Mouse (Mus musculus) intestine, postnatal 0 days (tissue): ENCODE data around the gene Rhof. TPM values are rescaled to one million over a fixed set of nuclear protein-coding genes. Genes with fewer than 3 reads are reported as not detected.

Experiments used
- ATAC-seq: fragments of 200-750 bp; cut with Nextera tagmentation; 2 replicates; pipeline ENCODE4 v1.8.0; 2017; ENCODE audit warnings: mild to moderate bottlenecking, moderate TSS enrichment, moderate library complexity
- H3K27ac ChIP-seq: fragments of 300-500 bp; sonication (generic); 2 replicates; pipeline ENCODE4 v1.5.1; 2014; ENCODE audit warnings: mild to moderate bottlenecking, low read depth, low read length, moderate library complexity
- H3K27me3 ChIP-seq: fragments of 300-500 bp; sonication (generic); replicated peaks from 2 replicates; pipeline ENCODE4 v1.6.1; 2014; ENCODE audit warnings: low read length, mixed read lengths; ENCODE audit not compliant: control insufficient read depth, insufficient read depth
- H3K36me3 ChIP-seq: fragments of 300-500 bp; sonication (generic); 2 replicates; pipeline ENCODE4 v1.6.1; 2014; ENCODE audit warnings: mild to moderate bottlenecking, moderate library complexity; ENCODE audit not compliant: control insufficient read depth, insufficient read depth
- H3K4me1 ChIP-seq: fragments of 300-500 bp; sonication (generic); replicated peaks from 2 replicates; pipeline ENCODE4 v1.6.1; 2014; ENCODE audit warnings: antibody characterized with exemption, low read length, mixed read lengths; ENCODE audit not compliant: control insufficient read depth, insufficient read depth
- H3K4me2 ChIP-seq: fragments of 300-500 bp; sonication (generic); replicated peaks from 2 replicates; pipeline ENCODE4 v1.6.1; 2014; ENCODE audit warnings: low read depth, mild to moderate bottlenecking, moderate library complexity
- H3K4me3 ChIP-seq: fragments of 300-500 bp; sonication (generic); 2 replicates; pipeline ENCODE4 v1.5.1; 2014; ENCODE audit warnings: low read depth, low read length
- H3K9ac ChIP-seq: fragments of 300-500 bp; sonication (generic); 2 replicates; pipeline ENCODE4 v1.6.1; 2014; ENCODE audit warnings: mild to moderate bottlenecking, low read depth, low read length
- H3K9me3 ChIP-seq: fragments of 300-500 bp; sonication (generic); 2 replicates; pipeline ENCODE4 v1.6.1; 2016; ENCODE audit warnings: mixed run types; ENCODE audit not compliant: control insufficient read depth
- CTCF ChIP-seq: sonication (generic); IDR thresholded peaks from 2 replicates; pipeline ENCODE4 v1.5.1; 2016; ENCODE audit warnings: low read depth, mild to moderate bottlenecking, control low read depth, antibody characterized with exemption, moderate library complexity
- WGBS: fragments of 180-500 bp; shearing (Covaris S2); extraction: QIAGEN DNeasy Blood & Tissue Kit; methylation state at CpG from one replicate; pipeline ENCODE4 v1.1.7; 2014; 5-methylcytosine and 5-hydroxymethylcytosine counted together
- polyA plus RNA-seq: library from polyadenylated mRNA; unstranded; fragments of >200 nt; fragmentation: Nextera tagmentation; extraction: Ambion mirVana; gene quantifications from 2 replicates; pipeline ENCODE4 v1.2.1, GENCODE M21; 2015

Rhof gene
- polyA plus RNA-seq, 1 experiment from 2014 or later, result 17.0 TPM

DNA sequence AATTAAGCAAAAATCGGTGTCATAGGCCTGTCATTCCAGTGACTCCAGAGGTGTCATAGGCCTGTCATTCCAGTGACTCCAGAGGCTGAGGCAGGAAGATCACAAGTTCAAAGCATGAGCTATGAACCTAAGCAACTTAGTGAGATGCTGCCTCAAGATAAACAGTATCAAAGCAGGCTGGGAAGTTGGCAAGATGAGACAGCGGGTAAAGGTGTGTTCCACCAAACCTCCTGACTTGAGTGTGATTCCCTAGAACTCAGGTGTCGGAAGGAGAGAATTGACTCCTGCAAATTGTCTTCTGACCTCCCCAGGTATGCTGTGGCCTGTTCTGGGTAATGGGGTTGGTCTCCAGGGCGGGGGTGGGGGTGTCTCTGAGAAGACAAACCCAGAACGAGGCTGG lies 36.8 kb upstream of the Rhof start, which contains the start of gene Psmd9:
Gene Psmd9 (plus strand): TSS at position 130 of the 400 bp plus-strand sequence.
- Histone ChIP-seq H3K27ac (no peak within 1 kb of the TSS), H3K4me3 (no peak within 1 kb of the TSS), H3K4me2 (no peak within 1 kb of the TSS), H3K9ac (no peak within 1 kb of the TSS), H3K27me3 (no peaks in the 10 kb centered on the region), H3K4me1 (no peaks in the 10 kb centered on the region), H3K9me3 (no peaks in the 10 kb centered on the region), H3K36me3 (peaks cover 20% of the 10 kb centered on the region)
- no peak for TF ChIP-seq CTCF
- no peak for ATAC-seq
- WGBS, result 81% methylated on average over 5 of the region's 5 CpGs

DNA sequence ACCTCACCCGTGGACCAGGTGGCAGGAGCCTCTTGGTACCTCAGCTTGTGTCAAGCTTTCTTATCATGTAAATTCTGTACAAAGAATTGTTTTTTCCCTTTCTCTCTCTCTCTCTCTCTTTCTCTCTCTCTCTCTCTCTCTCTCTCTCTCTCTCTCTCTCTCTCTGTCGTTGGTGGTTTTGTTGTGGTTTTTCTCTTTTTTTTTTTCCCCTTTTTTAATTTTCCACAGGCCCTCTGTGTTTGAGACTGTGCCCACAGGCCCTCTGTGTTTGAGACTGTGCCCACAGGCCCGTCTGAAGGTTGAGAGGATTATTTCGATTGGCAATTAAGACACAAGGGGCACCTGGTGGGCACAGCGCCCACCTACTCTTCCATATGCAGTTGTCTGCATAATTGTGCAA lies 35.1 kb upstream of the Rhof start:
- H3K9ac ChIP-seq, result no peak overlapping the region
- H3K27me3 ChIP-seq, result no peaks in the 10 kb centered on the region
- no peak for ATAC-seq
- peaks cover 36% of the 10 kb centered on the region for H3K36me3 ChIP-seq
- 74% methylated on average over 5 of the region's 5 CpGs for WGBS
- TF ChIP-seq CTCF, result no peak
- H3K4me1 ChIP-seq, result no peaks in the 10 kb centered on the region
- H3K9me3 ChIP-seq, result no peaks in the 10 kb centered on the region
- H3K4me3 ChIP-seq, result no peak overlapping the region
- H3K27ac ChIP-seq, result no peak overlapping the region
- H3K4me2 ChIP-seq, result no peak overlapping the region

DNA sequence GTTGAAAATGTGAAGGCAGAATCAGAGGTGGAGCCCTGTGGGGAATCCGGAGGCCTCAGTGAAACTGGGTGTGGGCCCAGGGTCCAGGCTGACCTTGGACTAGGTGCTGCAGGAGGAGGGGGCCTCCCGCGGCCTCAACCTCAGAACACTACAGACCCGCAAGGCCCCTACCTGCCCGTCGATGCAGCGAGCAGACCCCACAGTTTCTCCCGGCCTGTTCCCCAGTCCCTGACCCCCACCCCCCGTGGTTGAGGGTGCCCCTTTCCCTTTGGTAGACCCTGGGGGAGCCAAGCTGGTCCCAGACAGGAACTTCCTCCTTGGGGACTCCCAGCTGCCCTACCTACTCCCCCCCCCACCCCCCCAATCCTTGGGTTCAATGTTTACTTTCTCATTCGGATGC lies 33.9 kb upstream of the Rhof start:
- no peak for TF ChIP-seq CTCF
- H3K4me2 ChIP-seq, result no peak overlapping the region
- no peaks in the 10 kb centered on the region for H3K27me3 ChIP-seq
- WGBS, result 69% methylated on average over 10 of the region's 10 CpGs
- no peak for ATAC-seq
- no peaks in the 10 kb centered on the region for H3K4me1 ChIP-seq
- no peak overlapping the region for H3K4me3 ChIP-seq
- H3K9ac ChIP-seq, result no peak overlapping the region
- H3K36me3 ChIP-seq, result peaks cover 47% of the 10 kb centered on the region
- H3K27ac ChIP-seq, result no peak overlapping the region
- H3K9me3 ChIP-seq, result no peaks in the 10 kb centered on the region

DNA sequence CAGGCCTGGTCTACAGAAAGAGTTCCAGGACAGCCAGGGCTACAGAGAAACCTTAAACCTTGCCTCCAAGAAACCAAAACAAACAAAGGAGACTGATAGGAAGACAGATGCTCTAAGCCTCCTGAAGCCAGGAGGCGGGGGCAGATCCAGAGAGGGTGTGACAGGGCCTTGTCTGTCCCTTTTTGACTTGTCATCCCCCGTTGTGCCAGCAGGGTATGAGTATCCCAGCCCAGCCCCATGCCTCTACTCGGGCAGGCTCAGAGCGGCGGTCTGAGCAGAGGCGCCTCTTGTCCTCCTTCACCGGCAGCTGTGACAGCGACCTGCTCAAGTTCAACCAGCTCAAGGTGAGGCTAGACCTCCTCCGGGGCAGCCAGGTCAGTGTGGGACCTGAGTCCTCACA lies 30.4 kb upstream of the Rhof start:
- no peak overlapping the region for H3K27ac ChIP-seq
- WGBS, result 83% methylated on average over 9 of the region's 9 CpGs
- ATAC-seq, result peak; percentile 20; the same call in 1 of the 2 replicates

DNA sequence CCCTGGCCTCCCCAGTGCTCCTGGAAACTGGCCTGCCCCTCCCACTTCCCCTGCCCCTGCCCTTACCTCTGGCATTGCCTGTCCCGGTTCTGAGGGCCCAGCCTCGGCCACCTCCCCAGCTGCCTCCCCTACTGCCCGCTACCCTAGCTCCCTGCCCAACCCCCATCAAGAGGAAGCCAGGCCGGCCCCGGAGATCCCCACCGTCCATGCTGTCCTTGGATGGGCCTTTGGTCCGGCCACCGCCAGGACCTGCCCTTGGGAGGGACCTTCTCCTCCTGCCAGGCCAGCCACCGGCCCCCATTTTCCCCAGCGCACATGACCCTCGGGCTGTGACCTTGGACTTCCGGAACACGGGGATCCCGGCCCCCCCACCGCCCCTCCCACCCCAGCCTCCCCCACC lies 27.8 kb upstream of the Rhof start:
- Histone ChIP-seq H3K4me1 (no peaks in the 10 kb centered on the region), H3K4me3 (no peak overlapping the region), H3K9ac (no peak overlapping the region), H3K9me3 (no peaks in the 10 kb centered on the region), H3K36me3 (peaks cover 82% of the 10 kb centered on the region), H3K27ac (no peak overlapping the region), H3K27me3 (no peaks in the 10 kb centered on the region), H3K4me2 (no peak overlapping the region)
- 88% methylated on average over 15 of the region's 15 CpGs for WGBS
- no peak for TF ChIP-seq CTCF
- ATAC-seq, result no peak

More for the DNA sequence above, 30.4 kb upstream of the Rhof start:
- no peaks in the 10 kb centered on the region for H3K4me1 ChIP-seq
- H3K27me3 ChIP-seq, result no peaks in the 10 kb centered on the region
- H3K4me2 ChIP-seq, result no peak overlapping the region
- H3K9ac ChIP-seq, result no peak overlapping the region
- H3K36me3 ChIP-seq, result peaks cover 82% of the 10 kb centered on the region
- H3K9me3 ChIP-seq, result no peaks in the 10 kb centered on the region
- no peak for TF ChIP-seq CTCF
- no peak overlapping the region for H3K4me3 ChIP-seq

DNA sequence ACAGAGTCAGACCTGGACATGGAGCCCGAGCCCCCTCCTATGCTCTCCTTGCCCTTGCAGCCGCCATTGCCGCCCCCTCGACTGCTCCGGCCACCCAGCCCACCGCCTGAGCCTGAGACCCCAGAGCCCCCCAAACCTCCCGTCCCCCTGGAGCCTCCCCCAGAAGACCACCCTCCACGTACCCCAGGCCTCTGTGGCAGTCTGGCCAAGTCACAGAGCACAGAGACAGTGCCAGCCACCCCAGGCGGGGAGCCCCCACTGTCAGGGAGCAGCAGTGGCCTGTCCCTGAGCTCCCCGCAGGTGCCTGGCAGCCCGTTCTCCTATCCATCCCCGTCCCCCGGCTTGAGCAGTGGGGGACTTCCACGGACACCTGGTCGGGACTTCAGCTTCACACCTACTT lies 27.4 kb upstream of the Rhof start:
- Histone ChIP-seq H3K4me3 (no peak overlapping the region), H3K4me1 (no peaks in the 10 kb centered on the region), H3K9me3 (no peaks in the 10 kb centered on the region), H3K27ac (no peak overlapping the region), H3K36me3 (peaks cover 82% of the 10 kb centered on the region), H3K27me3 (no peaks in the 10 kb centered on the region), H3K4me2 (no peak overlapping the region), H3K9ac (no peak overlapping the region)
- no peak for ATAC-seq
- no peak for TF ChIP-seq CTCF
- 92% methylated on average over 12 of the region's 15 CpGs for WGBS

DNA sequence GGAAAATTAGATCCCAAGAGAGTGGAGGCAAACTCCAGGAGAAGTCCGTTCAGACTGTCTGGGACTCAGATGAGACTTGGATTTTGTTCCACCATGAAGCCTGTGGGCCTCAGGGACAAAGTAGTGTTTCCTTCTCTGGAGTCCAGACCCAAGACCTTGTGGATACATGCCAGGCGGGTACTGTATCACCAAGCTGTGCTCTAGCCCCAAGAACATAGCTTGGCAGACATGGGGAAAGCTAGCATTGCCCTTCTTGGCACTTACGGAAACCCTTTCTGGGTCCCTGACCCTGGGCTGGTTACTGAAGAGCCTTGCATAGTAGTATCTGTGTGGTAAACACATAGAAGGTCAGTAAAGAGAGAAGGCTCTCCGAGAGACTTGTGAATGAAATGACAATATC lies 27.0 kb upstream of the Rhof start:
- Histone ChIP-seq H3K27me3 (no peaks in the 10 kb centered on the region), H3K4me3 (no peak overlapping the region), H3K9ac (no peak overlapping the region), H3K4me2 (no peak overlapping the region), H3K9me3 (no peaks in the 10 kb centered on the region), H3K36me3 (peaks cover 83% of the 10 kb centered on the region), H3K27ac (no peak overlapping the region), H3K4me1 (no peaks in the 10 kb centered on the region)
- 96% methylated on average over 4 of the region's 4 CpGs for WGBS
- ATAC-seq, result no peak
- no peak for TF ChIP-seq CTCF
